Mouse (Mus musculus) neural tube, embryonic 15.5 days (tissue): ENCODE measurements around the gene Afm. TPM values are rescaled to one million over a fixed set of nuclear protein-coding genes. Genes with fewer than 3 reads are reported as not detected.

Experiments
- ATAC-seq: fragments of 200-750 bp; cut with Nextera tagmentation; 2 replicates; pipeline ENCODE4 v1.8.0; 2017; ENCODE audit warnings: mild to moderate bottlenecking, moderate TSS enrichment, moderate library complexity; ENCODE audit not compliant: low FRiP score
- H3K27ac ChIP-seq: fragments of 300-500 bp; sonication (generic); replicated peaks from 2 replicates; pipeline ENCODE4 v1.5.1; 2015; ENCODE audit warnings: mild to moderate bottlenecking, inconsistent platforms
- H3K27me3 ChIP-seq: fragments of 300-500 bp; sonication (generic); replicated peaks from 2 replicates; pipeline ENCODE4 v1.6.1; 2015; ENCODE audit warnings: inconsistent platforms
- H3K36me3 ChIP-seq: fragments of 300-500 bp; sonication (generic); 2 replicates; pipeline ENCODE4 v1.6.1; 2015; ENCODE audit warnings: inconsistent platforms
- H3K4me1 ChIP-seq: fragments of 300-500 bp; sonication (generic); 2 replicates; pipeline ENCODE4 v1.6.1; 2015; ENCODE audit warnings: inconsistent platforms
- H3K4me2 ChIP-seq: fragments of 300-500 bp; sonication (generic); 2 replicates; pipeline ENCODE4 v1.6.1; 2015; ENCODE audit warnings: inconsistent platforms, mild to moderate bottlenecking, moderate library complexity
- H3K4me3 ChIP-seq: fragments of 300-500 bp; sonication (generic); replicated peaks from 2 replicates; pipeline ENCODE4 v1.5.1; 2015; ENCODE audit warnings: mild to moderate bottlenecking, inconsistent platforms
- H3K9ac ChIP-seq: fragments of 300-500 bp; sonication (generic); replicated peaks from 2 replicates; pipeline ENCODE4 v1.6.1; 2015; ENCODE audit warnings: mild to moderate bottlenecking, inconsistent platforms
- H3K9me3 ChIP-seq: fragments of 300-500 bp; sonication (generic); replicated peaks from 2 replicates; pipeline ENCODE4 v1.6.1; 2016; ENCODE audit warnings: inconsistent platforms
- WGBS: fragments of 180-500 bp; shearing (Covaris S2); methylation state at CpG from one replicate; pipeline ENCODE4 v1.1.7; 2015; ENCODE audit warnings: mixed read lengths; 5-methylcytosine and 5-hydroxymethylcytosine counted together
- polyA plus RNA-seq: library from polyadenylated mRNA; unstranded; fragments of >200 nt; fragmentation: Nextera tagmentation; extraction: Ambion mirVana; gene quantifications from 2 replicates; pipeline ENCODE4 v1.2.1, GENCODE M21; 2015

The Afm gene
- polyA plus RNA-seq, 1 experiment from 2014 or later, result not detected

DNA sequence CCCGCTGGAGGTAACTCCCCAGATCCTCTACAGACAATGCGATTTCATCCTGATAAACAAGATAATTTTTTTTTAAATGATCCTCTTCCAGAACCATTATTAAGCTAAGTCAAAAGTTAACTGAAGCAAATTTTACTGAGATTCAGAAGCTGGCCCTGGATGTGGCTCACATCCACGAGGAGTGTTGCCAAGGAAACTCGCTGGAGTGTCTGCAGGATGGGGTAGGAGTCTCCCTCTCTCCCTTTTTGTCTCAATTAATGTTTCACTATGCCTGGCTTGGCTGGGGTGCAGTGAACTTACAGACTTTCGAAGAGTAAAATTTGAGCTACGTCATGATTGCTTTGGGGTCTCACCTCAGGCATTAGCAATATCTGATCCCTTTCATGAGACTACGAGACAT, 19.2 kb upstream of the Afm start:
- ATAC-seq, result no peak
- Histone ChIP-seq H3K4me2 (no peak overlapping the region), H3K4me3 (no peak overlapping the region), H3K27ac (no peak overlapping the region), H3K9ac (no peak overlapping the region), H3K9me3 (no peaks in the 10 kb centered on the region), H3K27me3 (no peaks in the 10 kb centered on the region), H3K36me3 (no peaks in the 10 kb centered on the region), H3K4me1 (no peaks in the 10 kb centered on the region)
- 73% methylated on average over 7 of the region's 7 CpGs for WGBS

DNA sequence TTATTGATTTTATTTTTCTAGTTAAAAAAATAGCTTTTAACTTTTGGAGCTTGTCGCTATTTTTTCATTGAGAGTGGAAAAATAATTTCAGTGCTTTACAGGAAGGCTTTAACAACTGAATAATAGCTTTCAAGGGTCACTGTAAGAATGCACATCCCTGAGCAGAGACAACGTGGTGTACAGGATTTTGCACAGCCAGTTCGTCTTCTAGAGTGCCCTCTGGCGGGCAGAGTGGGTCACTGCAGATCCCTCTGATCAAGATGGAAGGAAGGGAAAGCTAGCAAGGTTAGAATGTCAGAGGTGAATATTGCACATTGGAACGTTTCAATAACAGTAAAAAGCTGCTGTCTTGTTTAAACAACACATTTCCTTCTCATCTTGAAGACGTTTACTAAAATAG, 18.0 kb upstream of the Afm start:
- ATAC-seq, result no peak; the same call in 1 of the 2 replicates
- H3K9me3 ChIP-seq, result no peaks in the 10 kb centered on the region
- H3K27me3 ChIP-seq, result no peaks in the 10 kb centered on the region
- 6% methylated on average over 6 of the region's 6 CpGs for WGBS
- H3K36me3 ChIP-seq, result no peaks in the 10 kb centered on the region
- H3K9ac ChIP-seq, result no peak overlapping the region
- no peaks in the 10 kb centered on the region for H3K4me1 ChIP-seq
- H3K4me2 ChIP-seq, result no peak overlapping the region
- H3K27ac ChIP-seq, result no peak overlapping the region
- no peak overlapping the region for H3K4me3 ChIP-seq

DNA sequence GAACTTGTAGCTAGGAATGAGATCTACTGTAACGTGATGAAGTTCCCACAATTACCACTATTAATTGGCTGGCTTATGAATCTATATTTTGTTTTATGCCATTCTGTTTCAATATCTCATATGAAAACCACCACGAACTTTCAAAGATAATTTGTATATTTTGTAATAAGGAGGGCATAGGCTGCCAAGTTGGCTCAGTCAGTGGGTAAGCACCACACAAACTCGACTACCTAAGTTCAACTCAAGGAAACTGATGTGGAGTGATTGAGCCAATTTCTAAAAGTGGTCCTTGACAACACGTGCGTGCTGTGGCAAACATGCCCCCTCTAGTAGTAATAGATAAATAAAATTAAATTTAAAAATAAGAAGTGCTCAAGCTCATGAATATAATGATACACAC, 17.0 kb upstream of the Afm start:
- no peaks in the 10 kb centered on the region for H3K36me3 ChIP-seq
- H3K9me3 ChIP-seq, result no peaks in the 10 kb centered on the region
- no peak overlapping the region for H3K9ac ChIP-seq
- no peak overlapping the region for H3K4me2 ChIP-seq
- H3K27ac ChIP-seq, result no peak overlapping the region
- 91% methylated on average over 5 of the region's 5 CpGs for WGBS
- no peaks in the 10 kb centered on the region for H3K4me1 ChIP-seq
- no peak overlapping the region for H3K4me3 ChIP-seq
- ATAC-seq, result no peak
- H3K27me3 ChIP-seq, result no peaks in the 10 kb centered on the region

DNA sequence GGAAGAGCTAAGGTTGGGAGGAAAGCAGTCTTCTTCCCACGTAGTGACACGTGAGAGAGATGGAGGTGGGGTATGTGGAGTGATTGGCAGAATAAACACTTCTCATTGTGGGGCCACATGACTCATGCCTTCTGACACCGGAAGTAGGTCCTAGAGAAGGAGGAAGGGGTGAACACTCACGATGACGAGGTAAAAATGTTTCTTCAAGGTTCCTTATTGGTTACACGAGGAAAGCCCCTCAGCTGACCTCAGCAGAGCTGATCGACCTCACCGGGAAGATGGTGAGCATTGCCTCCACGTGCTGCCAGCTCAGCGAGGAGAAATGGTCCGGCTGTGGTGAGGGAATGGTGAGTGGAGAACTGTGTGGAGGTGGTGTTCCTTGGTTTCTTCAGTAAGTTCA, 14.0 kb upstream of the Afm start:
- H3K9me3 ChIP-seq, result no peaks in the 10 kb centered on the region

DNA sequence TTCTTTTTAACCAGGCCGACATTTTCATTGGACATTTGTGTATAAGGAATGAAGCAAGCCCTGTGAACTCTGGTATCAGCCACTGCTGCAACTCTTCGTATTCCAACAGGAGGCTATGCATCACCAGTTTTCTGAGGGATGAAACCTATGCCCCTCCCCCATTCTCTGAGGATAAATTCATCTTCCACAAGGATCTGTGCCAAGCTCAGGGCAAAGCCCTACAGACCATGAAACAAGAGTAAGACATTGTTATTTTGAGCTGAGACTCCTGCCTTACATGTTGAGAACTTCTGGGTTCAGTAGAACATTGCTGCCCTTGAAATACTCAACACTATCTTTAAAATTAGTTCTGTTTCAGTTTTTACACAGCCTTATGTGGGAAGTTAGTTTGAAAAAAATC, 12.2 kb upstream of the Afm start:
- Histone ChIP-seq H3K4me3 (no peak overlapping the region), H3K4me1 (no peaks in the 10 kb centered on the region), H3K9me3 (no peaks in the 10 kb centered on the region), H3K27me3 (no peaks in the 10 kb centered on the region), H3K36me3 (no peaks in the 10 kb centered on the region), H3K9ac (no peak overlapping the region), H3K4me2 (no peak overlapping the region), H3K27ac (no peak overlapping the region)
- WGBS, result 82% methylated on average over 2 of the region's 2 CpGs
- ATAC-seq, result no peak

More for the DNA sequence above, 14.0 kb upstream of the Afm start:
- Histone ChIP-seq H3K4me2 (no peak overlapping the region), H3K27me3 (no peaks in the 10 kb centered on the region), H3K36me3 (no peaks in the 10 kb centered on the region), H3K4me1 (no peaks in the 10 kb centered on the region), H3K27ac (no peak overlapping the region), H3K9ac (no peak overlapping the region), H3K4me3 (no peak overlapping the region)
- no peak for ATAC-seq
- 89% methylated on average over 11 of the region's 11 CpGs for WGBS

DNA sequence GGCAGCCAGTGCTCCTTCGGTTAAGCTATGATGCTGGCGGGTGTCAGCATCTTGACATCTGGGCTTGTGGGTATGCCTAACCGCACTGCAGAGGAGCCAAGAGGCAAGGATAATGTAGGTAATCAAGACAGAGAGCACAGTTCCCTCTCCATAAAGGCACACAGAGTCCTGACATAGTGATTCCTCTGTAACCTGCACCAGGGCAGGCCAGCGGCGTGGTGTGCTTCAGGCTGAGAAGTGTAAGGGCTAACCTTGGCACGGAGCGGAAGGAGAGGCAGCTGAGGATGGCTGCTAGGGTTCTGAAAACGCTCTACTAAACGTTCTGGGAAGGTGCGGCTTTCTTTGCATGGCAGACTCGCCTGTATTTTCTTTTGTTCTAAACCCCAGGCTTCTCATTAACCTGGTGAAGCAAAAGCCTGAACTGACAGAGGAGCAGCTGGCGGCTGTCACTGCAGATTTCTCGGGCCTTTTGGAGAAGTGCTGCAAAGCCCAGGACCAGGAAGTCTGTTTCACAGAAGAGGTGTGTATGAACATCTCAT, 11.3 kb upstream of the Afm start:
- no peaks in the 10 kb centered on the region for H3K9me3 ChIP-seq
- H3K36me3 ChIP-seq, result no peaks in the 10 kb centered on the region
- H3K4me3 ChIP-seq, result no peak overlapping the region
- no peak overlapping the region for H3K27ac ChIP-seq
- no peaks in the 10 kb centered on the region for H3K27me3 ChIP-seq
- H3K4me1 ChIP-seq, result no peaks in the 10 kb centered on the region
- no peak for ATAC-seq
- H3K9ac ChIP-seq, result no peak overlapping the region
- WGBS, result 59% methylated on average over 13 of the region's 13 CpGs
- no peak overlapping the region for H3K4me2 ChIP-seq

DNA sequence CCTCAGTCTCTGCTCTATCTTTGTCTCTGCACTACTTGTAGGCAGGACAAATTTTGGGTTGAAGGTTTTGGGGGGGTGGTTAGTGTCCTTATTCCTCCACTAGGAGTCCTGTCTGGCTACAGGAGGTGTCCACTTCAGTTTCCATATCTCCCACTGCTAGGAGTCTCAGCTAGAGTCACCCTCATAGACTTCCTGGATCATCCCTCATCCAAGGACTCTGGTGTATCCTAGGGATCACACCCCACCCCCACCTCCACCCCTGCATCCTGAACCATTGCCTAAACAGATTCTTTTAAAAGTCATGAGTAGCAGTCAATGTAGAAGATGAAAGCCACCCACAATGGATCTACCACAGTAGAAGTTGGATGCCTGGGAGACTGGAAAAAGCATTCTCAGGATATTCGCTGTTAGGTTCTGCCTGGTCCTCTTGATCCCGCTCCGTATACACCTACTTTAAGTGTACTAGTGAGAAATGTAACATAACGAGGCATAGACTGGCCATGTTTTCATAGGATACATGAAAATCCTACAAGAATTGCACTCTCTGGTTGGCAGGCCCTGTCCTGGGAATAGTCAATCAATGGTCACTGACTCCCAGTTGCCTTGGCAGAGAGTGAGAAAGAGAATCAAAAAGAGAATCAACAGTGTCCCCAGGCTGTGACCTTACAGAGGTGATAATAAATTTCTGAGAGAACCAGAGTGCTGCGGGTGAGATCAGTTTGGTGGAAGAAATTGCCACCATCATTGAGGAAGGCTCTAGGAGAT, 8.7 kb upstream of the Afm start:
- Histone ChIP-seq H3K9me3 (no peaks in the 10 kb centered on the region), H3K4me1 (no peaks in the 10 kb centered on the region), H3K27me3 (no peaks in the 10 kb centered on the region), H3K4me2 (no peak overlapping the region), H3K27ac (no peak overlapping the region), H3K4me3 (no peak overlapping the region), H3K9ac (no peak overlapping the region), H3K36me3 (no peaks in the 10 kb centered on the region)
- WGBS, result 91% methylated on average over 5 of the region's 5 CpGs
- ATAC-seq, result no peak

DNA sequence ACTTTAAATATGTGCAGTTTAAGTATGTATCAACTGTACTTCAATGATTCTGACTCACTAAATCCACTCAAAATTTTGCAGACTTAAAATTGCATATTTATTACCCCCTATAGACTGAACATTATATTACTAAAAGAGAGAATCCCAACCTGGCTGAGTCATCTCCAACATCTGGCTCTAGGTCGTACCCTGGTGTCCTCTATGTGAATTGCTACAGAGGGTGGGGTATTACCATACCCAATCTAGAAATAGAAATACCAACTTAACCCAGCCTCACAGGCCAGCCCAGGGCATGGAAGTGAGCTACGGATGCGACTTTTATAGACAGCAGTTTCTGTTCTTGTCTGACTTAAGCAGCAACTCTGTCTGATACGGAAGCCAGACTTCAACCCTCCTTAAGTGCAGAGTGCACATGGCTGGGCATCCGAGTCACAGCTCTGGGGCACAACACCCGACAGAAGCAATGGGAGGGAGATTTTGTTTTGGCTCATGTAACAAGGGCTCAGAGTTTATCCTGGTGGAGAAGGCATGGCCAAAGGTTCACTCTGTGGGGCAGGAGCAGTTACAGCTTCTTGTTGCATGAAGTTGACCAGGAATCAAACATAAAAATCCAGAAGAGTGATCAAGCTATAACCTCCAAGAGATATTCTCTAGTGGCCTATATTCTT, 6.3 kb upstream of the Afm start:
- no peak overlapping the region for H3K9ac ChIP-seq
- H3K4me2 ChIP-seq, result no peak overlapping the region
- H3K27ac ChIP-seq, result no peak overlapping the region
- no peaks in the 10 kb centered on the region for H3K4me1 ChIP-seq
- no peaks in the 10 kb centered on the region for H3K9me3 ChIP-seq
- ATAC-seq, result no peak
- H3K36me3 ChIP-seq, result no peaks in the 10 kb centered on the region
- H3K27me3 ChIP-seq, result no peaks in the 10 kb centered on the region
- 91% methylated on average over 6 of the region's 6 CpGs for WGBS
- no peak overlapping the region for H3K4me3 ChIP-seq

DNA sequence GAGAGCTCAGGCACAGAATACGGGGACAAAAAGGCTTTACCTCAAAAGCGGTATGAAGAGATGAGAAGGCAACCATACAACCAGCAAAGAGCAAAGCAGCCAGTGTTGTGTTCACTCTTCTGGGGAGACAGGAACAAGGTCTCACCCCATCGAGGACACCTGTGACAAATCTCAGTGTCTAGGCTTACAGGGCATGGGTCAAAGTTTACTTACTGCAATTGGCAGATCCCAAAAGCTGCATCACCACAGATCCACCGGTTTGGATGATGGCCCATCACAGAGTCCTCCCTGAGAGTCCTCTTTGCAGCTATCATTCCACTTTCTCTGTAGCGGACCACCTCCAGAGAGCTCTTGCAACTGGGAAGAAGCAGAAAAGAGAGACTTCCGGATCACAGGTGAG, 3.2 kb upstream of the Afm start:
- H3K36me3 ChIP-seq, result no peaks in the 10 kb centered on the region
- H3K27me3 ChIP-seq, result no peaks in the 10 kb centered on the region
- H3K4me2 ChIP-seq, result no peak overlapping the region
- 93% methylated on average over 6 of the region's 6 CpGs for WGBS
- no peaks in the 10 kb centered on the region for H3K4me1 ChIP-seq
- no peak overlapping the region for H3K4me3 ChIP-seq
- H3K27ac ChIP-seq, result no peak overlapping the region
- no peaks in the 10 kb centered on the region for H3K9me3 ChIP-seq
- H3K9ac ChIP-seq, result no peak overlapping the region
- ATAC-seq, result no peak

DNA sequence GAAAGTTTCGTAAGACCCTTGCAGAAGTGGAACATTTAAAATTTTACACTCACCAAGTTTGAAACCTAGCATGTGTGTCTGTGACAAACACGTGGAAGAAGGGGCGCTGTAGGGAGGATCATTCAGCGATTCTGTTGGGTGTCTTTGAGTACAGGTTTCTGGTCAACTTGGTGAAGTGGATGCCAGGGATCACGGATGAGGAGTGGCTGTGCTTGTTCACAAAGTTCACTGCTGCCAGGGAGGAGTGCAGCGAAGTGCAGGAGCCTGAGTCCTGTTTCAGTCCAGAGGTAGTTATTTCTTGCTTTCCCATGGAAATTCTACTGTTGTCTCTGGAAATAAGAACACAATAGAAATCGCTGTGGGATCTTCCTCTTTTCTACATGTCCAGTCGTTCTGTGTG, 32.5 kb downstream of the Afm start:
- Histone ChIP-seq H3K27me3 (no peaks in the 10 kb centered on the region), H3K4me3 (no peak overlapping the region), H3K9ac (no peak overlapping the region), H3K4me1 (no peaks in the 10 kb centered on the region), H3K36me3 (no peaks in the 10 kb centered on the region), H3K9me3 (no peaks in the 10 kb centered on the region), H3K27ac (no peak overlapping the region), H3K4me2 (no peak overlapping the region)
- 90% methylated on average over 8 of the region's 8 CpGs for WGBS
- no peak for ATAC-seq

DNA sequence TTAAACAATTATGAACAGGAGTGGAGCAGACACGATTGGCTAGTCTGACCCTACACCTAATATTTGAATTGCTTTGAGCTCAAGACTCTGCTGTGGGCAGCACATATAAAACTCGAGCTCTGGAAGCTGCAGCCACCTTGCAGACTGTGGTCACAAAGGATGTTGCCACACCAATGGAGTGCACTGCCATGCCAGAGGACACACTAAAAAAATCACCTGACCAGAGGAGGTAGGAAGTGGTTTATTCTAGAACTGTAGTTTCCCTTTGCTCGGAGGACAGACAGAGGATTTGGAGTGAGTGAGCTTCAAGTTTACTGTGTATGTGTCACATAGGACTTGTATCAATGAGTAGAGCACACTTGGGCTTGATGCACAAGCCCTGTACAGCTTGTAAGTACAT, 37.3 kb downstream of the Afm start:
- H3K4me3 ChIP-seq, result no peak overlapping the region
- no peak for ATAC-seq
- 84% methylated on average over 3 of the region's 3 CpGs for WGBS
- H3K9ac ChIP-seq, result no peak overlapping the region
- no peaks in the 10 kb centered on the region for H3K36me3 ChIP-seq
- no peaks in the 10 kb centered on the region for H3K9me3 ChIP-seq
- no peaks in the 10 kb centered on the region for H3K27me3 ChIP-seq
- H3K27ac ChIP-seq, result no peak overlapping the region
- H3K4me1 ChIP-seq, result no peaks in the 10 kb centered on the region
- no peak overlapping the region for H3K4me2 ChIP-seq

DNA sequence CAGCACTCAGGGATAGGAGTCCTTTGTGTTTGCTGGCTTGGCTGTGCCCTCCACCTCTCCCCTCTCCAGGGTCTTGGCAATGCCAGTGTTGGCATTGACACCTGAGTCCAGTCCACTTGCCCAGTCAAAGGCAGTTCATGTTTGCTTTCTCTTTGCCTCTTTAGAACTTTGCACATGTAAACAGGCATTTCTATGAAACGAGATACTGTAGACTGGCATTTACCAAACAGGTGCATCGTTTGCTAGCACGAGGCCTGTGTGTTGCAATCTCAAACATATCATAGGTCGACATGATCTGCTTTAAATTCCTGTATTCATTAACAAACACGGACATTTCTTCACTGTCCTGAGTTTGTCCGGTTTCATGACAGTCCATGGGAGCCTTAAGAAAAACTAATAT, 42.0 kb downstream of the Afm start, which contains the start of gene 5830473C10Rik:
Gene 5830473C10Rik, plus strand, starts transcription at position 365 of the 400 bp plus-strand sequence.
- 90% methylated on average over 6 of the region's 6 CpGs for WGBS
- H3K4me3 ChIP-seq, result no peak within 1 kb of the TSS
- no peaks in the 10 kb centered on the region for H3K36me3 ChIP-seq
- H3K4me1 ChIP-seq, result no peaks in the 10 kb centered on the region
- H3K4me2 ChIP-seq, result no peak within 1 kb of the TSS
- H3K9ac ChIP-seq, result no peak within 1 kb of the TSS
- no peak for ATAC-seq
- H3K27me3 ChIP-seq, result no peaks in the 10 kb centered on the region
- H3K9me3 ChIP-seq, result no peaks in the 10 kb centered on the region
- H3K27ac ChIP-seq, result no peak within 1 kb of the TSS
